Mouse (Mus musculus) hindbrain, postnatal 0 days (tissue): ENCODE data around the gene Tmem88. TPM values are rescaled to one million over a fixed set of nuclear protein-coding genes. Genes with fewer than 3 reads are reported as not detected.

ENCODE experiments used
- ATAC-seq: fragments of 200-750 bp; cut with Nextera tagmentation; 2 replicates; pipeline ENCODE4 v1.8.0; 2017; ENCODE audit warnings: mild to moderate bottlenecking, moderate TSS enrichment, moderate library complexity
- DNase-seq: peaks from one replicate; pipeline ENCODE4 v3.0.0-alpha.2; 2015; ENCODE audit warnings: low spot score
- H3K27ac ChIP-seq: fragments of 300-500 bp; sonication (generic); 2 replicates; pipeline ENCODE4 v1.5.1; 2014; ENCODE audit warnings: mild to moderate bottlenecking
- H3K27me3 ChIP-seq: fragments of 300-500 bp; sonication (generic); 2 replicates; pipeline ENCODE4 v1.6.1; 2014; ENCODE audit warnings: low read length, mixed read lengths; ENCODE audit not compliant: insufficient read depth
- H3K36me3 ChIP-seq: fragments of 300-500 bp; sonication (generic); 2 replicates; pipeline ENCODE4 v1.6.1; 2014; ENCODE audit warnings: low read length, mixed read lengths; ENCODE audit not compliant: insufficient read depth
- H3K4me1 ChIP-seq: fragments of 300-500 bp; sonication (generic); 2 replicates; pipeline ENCODE4 v1.6.1; 2014; ENCODE audit warnings: antibody characterized with exemption, low read length, mixed read lengths; ENCODE audit not compliant: insufficient read depth
- H3K4me2 ChIP-seq: fragments of 300-500 bp; sonication (generic); 2 replicates; pipeline ENCODE4 v1.6.1; 2014; ENCODE audit warnings: low read depth, mild to moderate bottlenecking, low read length, moderate library complexity, mixed read lengths
- H3K4me3 ChIP-seq: fragments of 300-500 bp; sonication (generic); 2 replicates; pipeline ENCODE4 v1.5.1; 2014; ENCODE audit warnings: low read length
- H3K9ac ChIP-seq: fragments of 300-500 bp; sonication (generic); replicated peaks from 2 replicates; pipeline ENCODE4 v1.6.1; 2014; ENCODE audit warnings: mild to moderate bottlenecking, low read length, moderate library complexity, mixed read lengths
- H3K9me3 ChIP-seq: fragments of 300-500 bp; sonication (generic); 2 replicates; pipeline ENCODE4 v1.6.1; 2016; ENCODE audit warnings: low read length, mixed read lengths
- CTCF ChIP-seq: IDR thresholded peaks from 2 replicates; pipeline ENCODE4 v1.5.1; 2016; ENCODE audit warnings: antibody characterized with exemption, control low read depth, low read depth
- WGBS: fragments of 180-500 bp; shearing (Covaris S2); extraction: QIAGEN DNeasy Blood & Tissue Kit; methylation state at CpG from one replicate; pipeline ENCODE4 v1.1.7; 2014; 5-methylcytosine and 5-hydroxymethylcytosine counted together
- polyA plus RNA-seq: library from polyadenylated mRNA; unstranded; fragments of >200 nt; fragmentation: Nextera tagmentation; extraction: Ambion mirVana; gene quantifications from 2 replicates; pipeline ENCODE4 v1.2.1, GENCODE M21; 2015
- total RNA-seq: library from RNA; depleted of rRNA; stranded (reverse); fragments of >200 nt; gene quantifications from 2 replicates; pipeline ENCODE4 v1.2.3, GENCODE M21; 2014

Gene Tmem88
- total and polyA plus RNA-seq, 2 experiments from 2014 or later = 3.8 to 8.7 TPM

GRCm38 (mm10) chr11:69381356-69381755 is 16.7 kb downstream of the Tmem88 start:
- H3K4me2 ChIP-seq = no peak overlapping the region
- 69% methylated on average over 6 of the region's 6 CpGs for WGBS
- peak; percentile 51 for DNase-seq
- no peak overlapping the region for H3K27ac ChIP-seq
- no peaks in the 10 kb centered on the region for H3K27me3 ChIP-seq
- no peak overlapping the region for H3K4me3 ChIP-seq
- H3K9me3 ChIP-seq = no peaks in the 10 kb centered on the region
- H3K4me1 ChIP-seq = no peaks in the 10 kb centered on the region
- H3K9ac ChIP-seq = no peak overlapping the region
- ATAC-seq = no peak
- TF ChIP-seq CTCF = no peak
- no peaks in the 10 kb centered on the region for H3K36me3 ChIP-seq

- ATAC-seq = no peak
- no peak overlapping the region for H3K4me2 ChIP-seq
- H3K9me3 ChIP-seq = no peaks in the 10 kb centered on the region
- 93% methylated on average over 3 of the region's 3 CpGs for WGBS
- H3K27ac ChIP-seq = no peak overlapping the region
- no peak overlapping the region for H3K4me3 ChIP-seq
- no peak overlapping the region for H3K9ac ChIP-seq
- no peaks in the 10 kb centered on the region; the same call in 1 of the 2 replicates for H3K36me3 ChIP-seq
- no peaks in the 10 kb centered on the region for H3K4me1 ChIP-seq
- DNase-seq = no peak
- no peak for TF ChIP-seq CTCF
- no peaks in the 10 kb centered on the region for H3K27me3 ChIP-seq
Measured at GRCm38 (mm10) chr11:69379600-69379999, 18.4 kb downstream of the Tmem88 start.

- DNase-seq (no peak), ATAC-seq (no peak)
- TF ChIP-seq CTCF = no peak
- H3K4me2 ChIP-seq = no peak overlapping the region
- H3K4me1 ChIP-seq = no peaks in the 10 kb centered on the region
- H3K9me3 ChIP-seq = no peaks in the 10 kb centered on the region
- no peak overlapping the region for H3K9ac ChIP-seq
- H3K27me3 ChIP-seq = no peaks in the 10 kb centered on the region
- no peak overlapping the region for H3K4me3 ChIP-seq
- no peak overlapping the region for H3K27ac ChIP-seq
- 85% methylated on average over 3 of the region's 3 CpGs for WGBS
- no peaks in the 10 kb centered on the region; the same call in 1 of the 2 replicates for H3K36me3 ChIP-seq
Measured at GRCm38 (mm10) chr11:69377766-69378165, 20.3 kb downstream of the Tmem88 start.

- Histone ChIP-seq H3K9me3 (no peaks in the 10 kb centered on the region), H3K4me3 (no peak overlapping the region), H3K27me3 (no peaks in the 10 kb centered on the region), H3K4me2 (no peak overlapping the region), H3K27ac (no peak overlapping the region), H3K9ac (no peak overlapping the region), H3K4me1 (peaks cover 7% of the 10 kb centered on the region; the same call in 1 of the 2 replicates), H3K36me3 (no peaks in the 10 kb centered on the region; the same call in 1 of the 2 replicates)
- no peak for ATAC-seq
- TF ChIP-seq CTCF = no peak
- WGBS = 86% methylated on average over 4 of the region's 4 CpGs
- no peak for DNase-seq
Measured at GRCm38 (mm10) chr11:69375646-69376045, 22.4 kb downstream of the Tmem88 start.

GRCm38 (mm10) chr11:69373223-69373965 is 24.6 kb downstream of the Tmem88 start:
- H3K4me1 ChIP-seq = peaks cover 7% of the 10 kb centered on the region; the same call in 1 of the 2 replicates
- no peak overlapping the region for H3K4me3 ChIP-seq
- no peak overlapping the region for H3K9ac ChIP-seq
- DNase-seq = no peak
- H3K4me2 ChIP-seq = no peak overlapping the region
- H3K27me3 ChIP-seq = no peaks in the 10 kb centered on the region
- H3K9me3 ChIP-seq = no peaks in the 10 kb centered on the region
- ATAC-seq = no peak
- WGBS = 94% methylated on average over 16 of the region's 16 CpGs
- H3K27ac ChIP-seq = no peak overlapping the region
- H3K36me3 ChIP-seq = no peaks in the 10 kb centered on the region; the same call in 1 of the 2 replicates
- no peak for TF ChIP-seq CTCF

GRCm38 (mm10) chr11:69372780-69373170 is 25.3 kb downstream of the Tmem88 start:
- WGBS = 65% methylated on average over 3 of the region's 3 CpGs
- Histone ChIP-seq H3K36me3 (no peaks in the 10 kb centered on the region; the same call in 1 of the 2 replicates), H3K4me2 (no peak overlapping the region), H3K27me3 (no peaks in the 10 kb centered on the region), H3K9ac (no peak overlapping the region), H3K4me1 (peaks cover 7% of the 10 kb centered on the region; the same call in 1 of the 2 replicates), H3K9me3 (no peaks in the 10 kb centered on the region), H3K4me3 (no peak overlapping the region), H3K27ac (peak overlapping the region; percentile 70; the same call in 1 of the 2 replicates)
- DNase-seq (no peak), ATAC-seq (no peak)
- TF ChIP-seq CTCF = peak; percentile 66

GRCm38 (mm10) chr11:69372056-69372779 is 25.8 kb downstream of the Tmem88 start:
- no peak for ATAC-seq
- Histone ChIP-seq H3K9me3 (no peaks in the 10 kb centered on the region), H3K9ac (no peak overlapping the region), H3K27me3 (no peaks in the 10 kb centered on the region), H3K4me2 (peak overlapping the region; percentile 36), H3K36me3 (no peaks in the 10 kb centered on the region; the same call in 1 of the 2 replicates), H3K27ac (peak overlapping the region; percentile 70), H3K4me3 (no peak overlapping the region), H3K4me1 (peaks cover 7% of the 10 kb centered on the region; the same call in 1 of the 2 replicates)
- WGBS = 26% methylated on average over 12 of the region's 12 CpGs
- TF ChIP-seq CTCF = no peak
- DNase-seq = peak; percentile 69
